Mouse (Mus musculus) erythroblast, embryonic 14.5 days (primary cell): ENCODE measurements around the gene Cemip.

Experiments
- GATA1 ChIP-seq: IDR thresholded peaks from 2 replicates; pipeline ENCODE4 v1.6.1; 2012; ENCODE audit warnings: low read length, inconsistent platforms, mixed read lengths
- TAL1 ChIP-seq: IDR thresholded peaks from 3 replicates; pipeline ENCODE4 v1.6.1; 2012; ENCODE audit warnings: low read length, inconsistent platforms, mixed read lengths

- TF ChIP-seq GATA1: no peak
- no peak for TF ChIP-seq TAL1
These were observed 31.3 kb upstream of the Cemip start for GRCm38 (mm10) chr7:84117543-84118122.
